Mouse (Mus musculus): ENCODE results near the gene Brd3.

DNA sequence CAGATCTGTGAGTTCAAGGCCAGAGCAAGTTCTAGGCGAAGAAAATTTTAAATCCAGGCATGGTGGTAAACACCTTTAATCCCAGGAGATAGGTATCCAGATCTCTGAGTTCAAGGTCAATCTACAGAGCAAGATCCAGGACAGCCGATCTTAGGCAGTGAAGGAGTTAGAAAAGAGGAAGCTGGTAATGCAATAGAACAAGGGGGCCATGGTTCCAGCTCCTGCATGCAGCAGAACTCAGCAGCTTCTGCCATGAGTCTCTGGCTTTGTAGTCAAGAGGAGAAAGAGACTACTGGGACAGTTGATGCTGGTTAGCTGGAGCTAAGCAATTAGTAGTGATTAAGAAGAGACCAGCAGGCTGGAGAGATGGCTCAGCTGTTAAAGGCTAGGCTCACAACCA, 105.9 kb downstream of the Brd3 start:
- no peak for TF ChIP-seq CTCF (IDR thresholded peaks at IDR 0.05; ENCODE audit: control insufficient read depth, insufficient read depth, low read length)
- no peak for TF ChIP-seq POLR2A (IDR thresholded peaks at IDR 0.05; ENCODE audit: borderline replicate concordance, control insufficient read depth, low read depth, low read length)
